Mouse (Mus musculus) bone marrow macrophage, adult 2 months (primary cell): ENCODE results near the gene Fbxl17.

Source experiments
- CTCF ChIP-seq: IDR thresholded peaks from 2 replicates; pipeline ENCODE4 v1.5.1; 2012; ENCODE audit warnings: low read depth, mild to moderate bottlenecking, low read length, moderate library complexity
- POLR2A ChIP-seq: IDR thresholded peaks from 2 replicates; pipeline ENCODE4 v1.6.1; 2012; ENCODE audit warnings: mild to moderate bottlenecking, low read depth, low read length, borderline replicate concordance

DNA sequence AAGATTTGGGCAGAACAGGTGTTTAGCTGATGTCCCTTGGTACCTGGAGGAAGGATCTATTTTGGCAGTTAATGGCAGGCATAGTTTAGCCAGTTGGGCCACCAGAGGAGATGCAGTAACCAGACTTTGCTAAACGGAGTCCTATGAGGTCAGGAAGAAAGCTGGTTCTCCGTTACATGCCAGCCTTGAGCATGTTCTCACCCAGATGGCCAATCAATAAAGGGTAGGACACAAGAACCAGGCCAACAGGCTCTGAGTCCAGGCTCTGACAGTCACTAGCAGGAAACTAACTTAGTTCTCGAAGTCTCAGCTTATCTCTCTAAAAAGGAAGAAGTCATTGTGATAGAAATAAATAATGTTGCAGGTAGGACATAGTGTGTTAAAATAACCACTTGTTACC, 341.4 kb downstream of the Fbxl17 start:
- TF ChIP-seq CTCF (no peak), POLR2A (no peak)
